In genomic region chr19:5082596-5082995, GRCm38 (mm10) we compare ENCODE assay signal across 29 mouse cellular contexts. TPM values are rescaled to one million over a fixed set of nuclear protein-coding genes. Genes with fewer than 3 reads are reported as not detected.
A peak's percentile ranks its signal among the peaks of the same experiment; 100 is the strongest.
DNase-seq lines count a peak whose midpoint lies in the region; ATAC-seq and TF ChIP-seq lines count a peak whose summit lies in the region.
"Had no signal": no experiment of that assay in that cellular context is flagged by ENCODE, and none has a peak within 500 bp of the region (broad histone marks: within the 10 kb centered on the region; RNA-seq: fewer than 3 reads in every experiment).

No protein-coding gene starts in this region.

- H3K27me3 ChIP-seq in kidney, postnatal 0 days (ENCODE audit: insufficient read depth, low read length): peaks cover 31% of the 10 kb centered on the region; the same call in 1 of the 2 replicates
- peaks cover 83% of the 10 kb centered on the region for H3K27me3 ChIP-seq in kidney, embryonic 15.5 days
- no peaks in the 10 kb centered on the region for H3K27me3 ChIP-seq in C2C12 (ENCODE audit: control insufficient read depth, insufficient read depth, insufficient read length)

- DNase-seq in cerebellum, adult 9-10 months: peak; percentile 65
- DNase-seq in cerebellum, postnatal 4 days (ENCODE audit: low spot score in 2 of 2): no peak
- DNase-seq in kidney, postnatal 0 days (ENCODE audit: low spot score): no peak
- no peak for DNase-seq in ES-E14 (ENCODE audit: low read depth, low spot score)
- no peak for DNase-seq in kidney, postnatal 36 days
- DNase-seq: adrenal gland, postnatal 10 days; cerebellum, adult 11 months; gastrocnemius, postnatal 10 days; kidney, adult 18-20 months; left cerebral cortex, postnatal 4 days; liver, embryonic 13.5 days; lung, embryonic 14.5 days; lung, postnatal 14 days; right cerebral cortex, adult 18-20 months; right cerebral cortex, postnatal 4 days; thymus, adult 18-20 months; thymus, postnatal 25 days had no signal

- WGBS in kidney, postnatal 0 days: 66% methylated on average over 24 of the region's 24 CpGs
- WGBS in kidney, embryonic 15.5 days: 66% methylated on average over 24 of the region's 24 CpGs

- H3K9ac ChIP-seq in kidney, postnatal 0 days (ENCODE audit: low read depth, low read length): no peak overlapping the region
- H3K9ac ChIP-seq in kidney, embryonic 15.5 days: no peak overlapping the region
- no peak overlapping the region for H3K9ac ChIP-seq in ES-E14 (ENCODE audit: insufficient read depth, low read depth, low read length, poor library complexity, severe bottlenecking)
- H3K9ac ChIP-seq: heart, embryonic 15.5 days; limb, embryonic 15.5 days; liver, embryonic 13.5 days; lung, embryonic 14.5 days had no signal

- H3ac ChIP-seq in C2C12 (ENCODE audit: control insufficient read depth, insufficient read length, low read depth): peak overlapping the region; percentile 6

- no peaks in the 10 kb centered on the region for H3K79me2 ChIP-seq in C2C12 (ENCODE audit: control insufficient read depth, insufficient read depth)

- in situ Hi-C loops in ES-E14 (cut with MboI; ENCODE audit: low sequenced_read_pairs in 2 of 2, unreplicated experiment in 2 of 2): no loop called here

- H3K4me2 ChIP-seq in kidney, postnatal 0 days (ENCODE audit: low read length): no peak overlapping the region
- no peak overlapping the region for H3K4me2 ChIP-seq in kidney, embryonic 15.5 days
- H3K4me2 ChIP-seq: heart, embryonic 15.5 days; limb, embryonic 15.5 days; liver, embryonic 13.5 days; lung, embryonic 14.5 days; midbrain, embryonic 11.5 days had no signal

- no peaks in the 10 kb centered on the region for H3K79me3 ChIP-seq in C2C12 (ENCODE audit: low read depth)

- H3K4me1 ChIP-seq in kidney, postnatal 0 days (replicated peaks; ENCODE audit: insufficient read depth, low read length): peaks cover 4% of the 10 kb centered on the region; the same call in 1 of the 2 replicates
- H3K4me1 ChIP-seq in kidney, embryonic 15.5 days: peaks cover 17% of the 10 kb centered on the region
- H3K4me1 ChIP-seq in ES-E14 (ENCODE audit: control insufficient read depth in 2 of 2, insufficient read depth in 2 of 2, low read length in 2 of 2, poor library complexity in 1 of 2): peaks cover 0 to 15% of the 10 kb centered on the region in 2 experiments; a peak in 2 of 4 replicates

- no peak for TF ChIP-seq CTCF in kidney, postnatal 0 days (IDR thresholded peaks at IDR 0.05; ENCODE audit: low read depth)
- no peak for TF ChIP-seq CTCF in C2C12 (IDR thresholded peaks at IDR 0.05; ENCODE audit: control insufficient read depth, insufficient read depth, insufficient read length)

- 0 out of 2 replicates have a peak, but pooled peaks have one; percentile 8 for ATAC-seq in kidney, postnatal 0 days (replicated peaks; ENCODE audit: low FRiP score, low read depth)
- no peak for ATAC-seq in kidney, embryonic 15.5 days (replicated peaks; ENCODE audit: low FRiP score)
- ATAC-seq: hindbrain, embryonic 16.5 days; midbrain, embryonic 16.5 days had no signal

- H3K9me3 ChIP-seq in kidney, postnatal 0 days (replicated peaks; ENCODE audit: low read length): no peaks in the 10 kb centered on the region
- no peaks in the 10 kb centered on the region for H3K9me3 ChIP-seq in kidney, embryonic 15.5 days (replicated peaks)
- H3K9me3 ChIP-seq in ES-E14 (ENCODE audit: control insufficient read depth, insufficient read depth, low read depth, low read length): no peaks in the 10 kb centered on the region
- H3K9me3 ChIP-seq: G1E; heart, embryonic 15.5 days; limb, embryonic 15.5 days; liver, embryonic 13.5 days had no signal

- no peaks in the 10 kb centered on the region for H3K36me3 ChIP-seq in kidney, postnatal 0 days (ENCODE audit: insufficient read depth, low read length)
- no peaks in the 10 kb centered on the region for H3K36me3 ChIP-seq in kidney, embryonic 15.5 days
- H3K36me3 ChIP-seq in C2C12 (ENCODE audit: control insufficient read depth, insufficient read depth) (no peaks in the 10 kb centered on the region), ES-E14 (ENCODE audit: control insufficient read depth, insufficient read depth, low read length, poor library complexity, severe bottlenecking) (no peaks in the 10 kb centered on the region)
- H3K36me3 ChIP-seq: G1E; heart, embryonic 15.5 days; limb, embryonic 15.5 days; liver, embryonic 13.5 days had no signal

- no peak overlapping the region for H3K4me3 ChIP-seq in kidney, postnatal 0 days (replicated peaks; ENCODE audit: low read depth, low read length)
- H3K4me3 ChIP-seq in kidney, embryonic 15.5 days (replicated peaks): no peak overlapping the region
- no peak overlapping the region for H3K4me3 ChIP-seq in C2C12 (ENCODE audit: insufficient read depth, poor library complexity, severe bottlenecking)
- peak overlapping the region; percentile 38 to 49; a peak in 3 of 4 replicates for H3K4me3 ChIP-seq in ES-E14 (ENCODE audit: insufficient read depth in 1 of 2, low read depth in 1 of 2, low read length in 2 of 2, poor library complexity in 1 of 2, severe bottlenecking in 1 of 2)
- H3K4me3 ChIP-seq: erythroblast, embryonic 14.5 days; heart, embryonic 15.5 days; limb, embryonic 15.5 days; liver, embryonic 13.5 days had no signal

- H3K27ac ChIP-seq in kidney, postnatal 0 days: no peak overlapping the region
- no peak overlapping the region for H3K27ac ChIP-seq in kidney, embryonic 15.5 days
- no peak overlapping the region for H3K27ac ChIP-seq in ES-E14 (ENCODE audit: insufficient read depth, low read depth, low read length, poor library complexity, severe bottlenecking)
- H3K27ac ChIP-seq: heart, embryonic 15.5 days; limb, embryonic 15.5 days; liver, embryonic 13.5 days; stomach, postnatal 0 days had no signal

TF ChIP-seq in C2C12, 6 proteins besides CTCF, POLR2A, EP300 and RAD21:
- TF ChIP-seq MYOG (IDR thresholded peaks at IDR 0.05; ENCODE audit: control insufficient read depth, extremely low read depth, insufficient read length) (no peak), MYOD1 (IDR thresholded peaks at IDR 0.05; ENCODE audit: control insufficient read depth, insufficient read length, low read depth) (no peak), MAX (IDR thresholded peaks at IDR 0.05) (no peak), FOSL1 (IDR thresholded peaks at IDR 0.05; ENCODE audit: insufficient read depth, low read length, poor library complexity, severe bottlenecking) (no peak), USF1 (IDR thresholded peaks at IDR 0.05; ENCODE audit: low read depth) (no peak), CEBPB (IDR thresholded peaks at IDR 0.05; ENCODE audit: low read depth) (no peak)
TF ChIP-seq in C2C12: peak in this region for 0.

TF ChIP-seq in ES-E14, 5 proteins besides CTCF, POLR2A, EP300 and RAD21:
- no peak for TF ChIP-seq ZC3H11A (IDR thresholded peaks at IDR 0.05; ENCODE audit: borderline replicate concordance, low read depth, low read length)
- no peak for TF ChIP-seq HCFC1 (IDR thresholded peaks at IDR 0.05; ENCODE audit: borderline replicate concordance, insufficient read depth, low read length)
- TF ChIP-seq ZNF384 (IDR thresholded peaks at IDR 0.05; ENCODE audit: low read depth, low read length): no peak
- TF ChIP-seq MAFK (IDR thresholded peaks at IDR 0.05; ENCODE audit: insufficient read depth, low read depth, low read length): no peak

RNA-seq across cellular contexts. Expression of gene Tmem151a, which starts 2.7 kb away (rescaled TPM):
- 1.4 and 2.1 TPM in 2 replicates for polyA plus RNA-seq in kidney, postnatal 0 days (2015; fragmentation: Nextera tagmentation; extraction: Ambion mirVana)
- polyA plus RNA-seq in kidney, embryonic 15.5 days (2015; fragmentation: Nextera tagmentation; extraction: Ambion mirVana): 1.3 and 1.8 TPM in 2 replicates
- 4.6 TPM for polyA plus RNA-seq in C2C12 (2012; fragmentation: generic; extraction: Trizol)
- total RNA-seq in ES-E14 (2012; rRNA removed): 0.89 and 2.3 TPM in 2 replicates
- total RNA-seq: common myeloid progenitor, adult 5-6 weeks; neutrophil, adult 5-6 weeks had no signal
- polyA plus RNA-seq: erythroblast, embryonic 14.5 days; G1E had no signal

RNA-seq across cellular contexts. Expression of gene Yif1a, which starts 5.7 kb away (rescaled TPM):
- polyA plus RNA-seq in kidney, postnatal 0 days (2015; fragmentation: Nextera tagmentation; extraction: Ambion mirVana): 129 and 132 TPM in 2 replicates
- polyA plus RNA-seq in kidney, embryonic 15.5 days (2015; fragmentation: Nextera tagmentation; extraction: Ambion mirVana): 99.8 and 101 TPM in 2 replicates
- polyA plus RNA-seq in C2C12 (2012; fragmentation: generic; extraction: Trizol): 57.6 TPM
- 84.4 and 110 TPM in 2 replicates for total RNA-seq in ES-E14 (2012; rRNA removed)

RNA-seq across cellular contexts. Expression of gene Cd248, which starts 14.7 kb away (rescaled TPM):
- 35.0 and 40.6 TPM in 2 replicates for polyA plus RNA-seq in kidney, postnatal 0 days (2015; fragmentation: Nextera tagmentation; extraction: Ambion mirVana)
- polyA plus RNA-seq in kidney, embryonic 15.5 days (2015; fragmentation: Nextera tagmentation; extraction: Ambion mirVana): 50.3 and 74.1 TPM in 2 replicates
- 3.2 TPM for polyA plus RNA-seq in C2C12 (2012; fragmentation: generic; extraction: Trizol)
- 4.5 and 9.0 TPM in 2 replicates for total RNA-seq in ES-E14 (2012; rRNA removed)
- total RNA-seq: G1E; neutrophil, adult 5-6 weeks had no signal
- polyA plus RNA-seq: G1E had no signal

RNA-seq across cellular contexts. Expression of gene Cnih2, which starts 15.7 kb away (rescaled TPM):
- 4.2 and 4.7 TPM in 2 replicates for polyA plus RNA-seq in kidney, postnatal 0 days (2015; fragmentation: Nextera tagmentation; extraction: Ambion mirVana)
- 13.3 and 15.1 TPM in 2 replicates for polyA plus RNA-seq in kidney, embryonic 15.5 days (2015; fragmentation: Nextera tagmentation; extraction: Ambion mirVana)
- polyA plus RNA-seq in C2C12 (2012; fragmentation: generic; extraction: Trizol): 1.9 TPM
- 2.5 and 3.7 TPM in 2 replicates for total RNA-seq in ES-E14 (2012; rRNA removed)
- total RNA-seq: neutrophil, adult 5-6 weeks had no signal

RNA-seq across cellular contexts. Expression of gene Rab1b, which starts 24.3 kb away (rescaled TPM):
- polyA plus RNA-seq in kidney, postnatal 0 days (2015; fragmentation: Nextera tagmentation; extraction: Ambion mirVana): 270 and 284 TPM in 2 replicates
- polyA plus RNA-seq in kidney, embryonic 15.5 days (2015; fragmentation: Nextera tagmentation; extraction: Ambion mirVana): 268 and 290 TPM in 2 replicates
- polyA plus RNA-seq in C2C12 (2012; fragmentation: generic; extraction: Trizol): 212 TPM
- total RNA-seq in ES-E14 (2012; rRNA removed): 78.5 and 96.9 TPM in 2 replicates

Comparison
In these comparisons a context has a peak if more than half of its experiments do, and no peak if none do; other contexts are left out.
1. H3K4me3 ChIP-seq: peak in ES-E14 (2 of 2); none in kidney, postnatal 0 days (single experiment), kidney, embryonic 15.5 days (single experiment) and C2C12 (single experiment).